In genomic region chr16:57500851-57501250, GRCm38 (mm10) we compare ENCODE assay signal across 19 mouse cellular contexts.
DNase-seq lines count a peak whose midpoint lies in the region; ATAC-seq and TF ChIP-seq lines count a peak whose summit lies in the region.
"Had no signal": no experiment of that assay in that cellular context is flagged by ENCODE, and none has a peak within 500 bp of the region (broad histone marks: within the 10 kb centered on the region; RNA-seq: fewer than 3 reads in every experiment).

No protein-coding gene starts in this region.

- peak; percentile 36 for DNase-seq in NIH3T3 (ENCODE audit: low read depth)
- DNase-seq in stomach, postnatal 0 days (ENCODE audit: low spot score) = no peak
- DNase-seq in layer of hippocampus, adult 9-11 months = no peak
- DNase-seq in left cerebral cortex, adult 18-20 months (ENCODE audit: low spot score in 2 of 2) = no peak
- DNase-seq: adrenal gland, postnatal 25 days; forebrain, postnatal 0 days; gastrocnemius, postnatal 25 days; kidney, adult 11 months; kidney, postnatal 36 days; layer of hippocampus, postnatal 36 days; spleen, adult 18-20 months; thymus, adult 2 months had no signal

- ATAC-seq in neural tube, embryonic 12.5 days (ENCODE audit: low FRiP score, low read depth) = peak; percentile 35; the same call in 1 of the 2 replicates
- no peak for ATAC-seq in neural tube, embryonic 15.5 days (ENCODE audit: low FRiP score)
- ATAC-seq in intestine, embryonic 16.5 days = peak; percentile 80
- peak; percentile 76 for ATAC-seq in stomach, postnatal 0 days (ENCODE audit: low FRiP score, low TSS enrichment)
- no peak for ATAC-seq in forebrain, embryonic 12.5 days (ENCODE audit: low FRiP score)
- ATAC-seq: forebrain, postnatal 0 days had no signal

- H3K4me3 ChIP-seq in neural tube, embryonic 12.5 days = no peak overlapping the region
- no peak overlapping the region for H3K4me3 ChIP-seq in neural tube, embryonic 15.5 days (replicated peaks)
- H3K4me3 ChIP-seq in intestine, embryonic 16.5 days (ENCODE audit: low read length) = no peak overlapping the region
- H3K4me3 ChIP-seq in stomach, postnatal 0 days (ENCODE audit: low read depth, low read length) = no peak overlapping the region
- H3K4me3 ChIP-seq in forebrain, embryonic 12.5 days (replicated peaks) = no peak overlapping the region
- H3K4me3 ChIP-seq: erythroblast, embryonic 14.5 days; heart, embryonic 13.5 days had no signal

- H3K9me3 ChIP-seq in neural tube, embryonic 12.5 days = no peaks in the 10 kb centered on the region
- H3K9me3 ChIP-seq in neural tube, embryonic 15.5 days (replicated peaks) = no peaks in the 10 kb centered on the region
- no peaks in the 10 kb centered on the region for H3K9me3 ChIP-seq in intestine, embryonic 16.5 days (ENCODE audit: control insufficient read depth, low read length)
- H3K9me3 ChIP-seq in stomach, postnatal 0 days (ENCODE audit: control insufficient read depth, low read length) = no peaks in the 10 kb centered on the region
- no peaks in the 10 kb centered on the region for H3K9me3 ChIP-seq in forebrain, embryonic 12.5 days
- H3K9me3 ChIP-seq: heart, embryonic 13.5 days had no signal

- TF ChIP-seq EP300 in stomach, postnatal 0 days (optimal IDR thresholded peaks at IDR 0.05) = no peak

- H3K36me3 ChIP-seq in neural tube, embryonic 12.5 days = no peaks in the 10 kb centered on the region
- no peaks in the 10 kb centered on the region for H3K36me3 ChIP-seq in neural tube, embryonic 15.5 days
- H3K36me3 ChIP-seq in intestine, embryonic 16.5 days (ENCODE audit: control insufficient read depth, insufficient read depth, low read length) = no peaks in the 10 kb centered on the region
- H3K36me3 ChIP-seq in stomach, postnatal 0 days (ENCODE audit: control insufficient read depth, insufficient read depth, low read length) = no peaks in the 10 kb centered on the region
- H3K36me3 ChIP-seq in forebrain, embryonic 12.5 days (replicated peaks) = no peaks in the 10 kb centered on the region
- H3K36me3 ChIP-seq: heart, embryonic 13.5 days had no signal

- no peak overlapping the region for H3K4me2 ChIP-seq in neural tube, embryonic 12.5 days (replicated peaks)
- no peak overlapping the region for H3K4me2 ChIP-seq in neural tube, embryonic 15.5 days
- no peak overlapping the region for H3K4me2 ChIP-seq in intestine, embryonic 16.5 days (ENCODE audit: low read depth, low read length)
- no peak overlapping the region for H3K4me2 ChIP-seq in stomach, postnatal 0 days (replicated peaks; ENCODE audit: low read depth)
- H3K4me2 ChIP-seq in forebrain, embryonic 12.5 days = no peak overlapping the region
- H3K4me2 ChIP-seq: heart, embryonic 13.5 days; midbrain, embryonic 11.5 days had no signal

- no peak overlapping the region for H3K27ac ChIP-seq in neural tube, embryonic 12.5 days
- no peak overlapping the region for H3K27ac ChIP-seq in neural tube, embryonic 15.5 days (replicated peaks)
- H3K27ac ChIP-seq in intestine, embryonic 16.5 days (ENCODE audit: low read length) = no peak overlapping the region
- no peak overlapping the region for H3K27ac ChIP-seq in stomach, postnatal 0 days (replicated peaks)
- no peak overlapping the region for H3K27ac ChIP-seq in forebrain, embryonic 12.5 days
- H3K27ac ChIP-seq: heart, embryonic 13.5 days had no signal

- no peak overlapping the region for H3K9ac ChIP-seq in neural tube, embryonic 12.5 days
- no peak overlapping the region for H3K9ac ChIP-seq in neural tube, embryonic 15.5 days (replicated peaks)
- H3K9ac ChIP-seq in intestine, embryonic 16.5 days (ENCODE audit: low read depth, low read length) = no peak overlapping the region
- H3K9ac ChIP-seq in stomach, postnatal 0 days (ENCODE audit: low read length) = no peak overlapping the region
- H3K9ac ChIP-seq in forebrain, embryonic 12.5 days = no peak overlapping the region
- H3K9ac ChIP-seq: forebrain, postnatal 0 days; heart, embryonic 13.5 days had no signal

- TF ChIP-seq CTCF in stomach, postnatal 0 days (IDR thresholded peaks at IDR 0.05; ENCODE audit: low read depth) = no peak

- 10% methylated on average over 3 of the region's 3 CpGs for WGBS in neural tube, embryonic 12.5 days
- 11% methylated on average over 3 of the region's 3 CpGs for WGBS in neural tube, embryonic 15.5 days
- WGBS in intestine, embryonic 16.5 days = 44% methylated on average over 3 of the region's 3 CpGs
- WGBS in stomach, postnatal 0 days = 42% methylated on average over 3 of the region's 3 CpGs
- 65% methylated on average over 3 of the region's 3 CpGs for WGBS in forebrain, embryonic 12.5 days

- H3K27me3 ChIP-seq in neural tube, embryonic 12.5 days (replicated peaks) = no peaks in the 10 kb centered on the region
- H3K27me3 ChIP-seq in neural tube, embryonic 15.5 days (replicated peaks) = no peaks in the 10 kb centered on the region
- no peaks in the 10 kb centered on the region for H3K27me3 ChIP-seq in intestine, embryonic 16.5 days (replicated peaks; ENCODE audit: control insufficient read depth, insufficient read depth, low read length)
- H3K27me3 ChIP-seq in stomach, postnatal 0 days (ENCODE audit: control insufficient read depth, insufficient read depth, low read length) = no peaks in the 10 kb centered on the region
- H3K27me3 ChIP-seq in forebrain, embryonic 12.5 days = no peaks in the 10 kb centered on the region
- H3K27me3 ChIP-seq: heart, embryonic 13.5 days had no signal

- H3K4me1 ChIP-seq in neural tube, embryonic 12.5 days = peaks cover 9% of the 10 kb centered on the region
- 0 out of 2 replicates have a peak, but pooled peaks cover 6% of the 10 kb centered on the region for H3K4me1 ChIP-seq in neural tube, embryonic 15.5 days
- H3K4me1 ChIP-seq in intestine, embryonic 16.5 days (ENCODE audit: control insufficient read depth, insufficient read depth, low read length) = peaks cover 16% of the 10 kb centered on the region; the same call in 1 of the 2 replicates
- no peaks in the 10 kb centered on the region for H3K4me1 ChIP-seq in stomach, postnatal 0 days (replicated peaks; ENCODE audit: control insufficient read depth, insufficient read depth)
- peaks cover 11% of the 10 kb centered on the region for H3K4me1 ChIP-seq in forebrain, embryonic 12.5 days

Comparison
In these comparisons a context has a peak if more than half of its experiments do, and no peak if none do; other contexts are left out.
1. ATAC-seq: peak in neural tube, embryonic 12.5 days (single experiment), intestine, embryonic 16.5 days (single experiment) and stomach, postnatal 0 days (single experiment); none in neural tube, embryonic 15.5 days (single experiment) and forebrain, embryonic 12.5 days (single experiment).